Mouse (Mus musculus): ENCODE results near the gene Kif5a.
A peak's percentile ranks its signal among the peaks of the same experiment; 100 is the strongest.

DNA sequence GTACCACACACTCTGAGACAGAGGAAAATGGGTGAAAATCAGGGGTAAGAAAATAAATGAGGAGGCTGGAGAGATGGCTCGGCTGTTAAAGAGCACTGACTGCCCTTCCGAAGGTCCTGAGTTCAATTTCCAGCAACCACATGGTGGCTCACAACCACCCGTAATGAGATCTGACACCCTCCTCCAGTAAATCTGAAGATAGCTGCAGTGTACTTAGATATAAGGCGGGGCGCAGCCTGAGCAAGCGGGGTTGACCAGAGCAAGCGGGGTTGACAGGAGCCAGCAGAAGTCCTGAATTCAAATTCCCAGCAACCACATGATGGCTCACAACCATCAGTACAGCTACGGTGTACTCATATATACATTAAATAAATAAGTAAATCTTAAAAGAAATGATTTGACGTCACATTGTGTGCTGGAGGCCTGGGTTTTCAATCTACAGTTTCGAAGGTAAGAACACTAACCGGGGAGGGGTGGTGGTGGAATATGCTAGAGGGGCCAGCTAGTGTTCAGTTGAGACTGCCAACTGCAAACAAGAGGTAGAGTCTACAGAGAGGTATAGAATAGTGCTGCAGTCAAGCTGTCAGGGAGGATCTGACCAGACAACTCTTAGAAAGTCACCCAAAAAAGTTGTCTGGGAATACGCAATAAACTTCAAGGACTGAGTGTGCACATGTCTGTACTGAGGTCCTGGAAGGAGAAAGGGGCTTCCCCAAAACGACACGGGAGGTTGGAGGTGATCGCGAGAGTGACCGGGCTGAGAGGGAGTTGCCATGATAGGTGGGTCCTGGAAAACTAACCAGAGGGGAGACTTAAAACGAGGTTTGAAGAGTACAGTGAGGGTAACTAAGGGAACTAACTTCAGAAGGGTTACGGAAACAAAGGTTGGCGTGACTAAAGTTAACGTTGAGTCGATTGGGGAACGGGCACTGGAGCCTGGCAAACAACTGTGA lies 47.7 kb upstream of the Kif5a start:
- TF ChIP-seq MAX (IDR thresholded peaks at IDR 0.05) (peak; percentile 86), CEBPB (IDR thresholded peaks at IDR 0.05; ENCODE audit: low read depth) (no peak), CTCF (IDR thresholded peaks at IDR 0.05; ENCODE audit: control insufficient read depth, insufficient read depth, insufficient read length) (no peak), MYOG (IDR thresholded peaks at IDR 0.05; ENCODE audit: control insufficient read depth, extremely low read depth, insufficient read length) (no peak), USF1 (IDR thresholded peaks at IDR 0.05; ENCODE audit: low read depth) (no peak)

Measured in C2C12 (cell line).